Mouse (Mus musculus) mesoderm, embryonic 11.5 days (tissue): ENCODE data around the gene Rhox4a.
"Not testable (repeated sequence)": the region's sequence is repeated elsewhere in the genome, so short reads cannot be mapped to it uniquely, and the experiment has no call there.

Source experiments
- DNase-seq: peaks from one replicate; pipeline ENCODE4 v3.0.0-alpha.2; 2012; ENCODE audit warnings: low read depth, low spot score

Gene Rhox4a

GRCm38 (mm10) chrX:37265038-37265437, at the start of gene Rhox4a:
Gene Rhox4a, plus strand, starts transcription at chrX:37265338.
- not testable (repeated sequence) for DNase-seq

DNA sequence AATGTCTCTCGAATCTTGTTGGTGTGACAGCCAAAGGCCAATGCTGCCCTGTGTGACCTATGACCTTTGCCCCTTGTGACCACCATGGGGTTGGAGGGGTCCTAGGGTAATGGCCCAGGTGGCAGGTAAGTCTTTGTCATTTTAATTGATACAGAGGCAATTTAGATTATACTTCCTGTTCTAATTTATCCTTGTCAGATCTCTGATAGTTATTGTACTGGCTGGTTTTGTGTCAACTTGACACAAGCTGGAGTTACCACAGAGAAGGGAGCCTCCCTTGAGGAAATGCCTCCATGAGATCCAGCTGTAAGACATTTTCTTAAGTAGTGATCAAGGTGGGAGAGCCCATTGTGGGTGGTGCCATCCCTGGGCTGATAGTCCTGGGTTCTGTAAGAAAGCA, 43.0 kb upstream of the Rhox4a start, which contains the start of gene Rhox1:
Rhox1 (minus strand) TSS at position 101 of the 400 bp plus-strand sequence.
- not testable (repeated sequence) for DNase-seq

DNA sequence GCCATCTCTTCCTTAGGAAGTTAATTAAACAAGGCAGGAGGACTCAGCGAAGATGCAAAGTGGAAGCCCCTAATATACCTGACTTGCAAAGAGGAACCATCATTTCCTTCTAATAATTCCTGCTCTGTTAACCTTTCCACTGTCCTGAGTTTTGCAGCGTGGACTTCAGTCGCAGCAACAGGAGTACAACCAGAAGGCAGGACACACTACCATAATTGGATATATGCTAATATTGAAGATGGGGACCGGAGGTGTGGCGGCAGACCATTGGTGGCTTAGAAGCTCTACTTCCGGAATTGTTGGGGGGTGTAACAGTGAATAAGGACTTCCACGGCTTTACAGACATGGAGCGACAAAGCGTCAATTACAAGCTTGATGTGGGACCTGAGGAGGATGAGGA, 20.5 kb upstream of the Rhox4a start, which contains the start of gene Rhox2a:
Rhox2a (plus strand) TSS at position 301 of the 400 bp plus-strand sequence.
- not testable (repeated sequence) for DNase-seq

DNA sequence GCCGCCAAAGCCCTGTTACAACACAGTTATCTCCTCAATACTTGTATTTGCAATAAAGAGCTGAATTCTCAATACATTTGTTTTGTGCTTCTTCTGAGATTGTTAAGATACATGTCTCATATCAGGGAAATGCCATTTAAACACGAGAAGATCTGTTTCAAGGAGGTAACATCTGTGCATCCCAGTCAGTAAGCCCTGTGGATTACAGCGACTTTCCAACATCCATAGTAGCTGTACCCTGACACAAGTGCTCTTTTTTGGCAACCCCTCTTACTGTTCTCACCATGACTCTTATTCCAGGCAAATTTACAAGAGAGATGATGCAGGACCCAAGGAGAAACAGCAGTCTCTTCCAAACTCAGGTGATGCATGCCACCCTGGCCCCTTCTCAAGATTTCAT, 15.5 kb upstream of the Rhox4a start, which contains the start of gene Rhox3a:
Rhox3a (plus strand) TSS at position 301 of the 400 bp plus-strand sequence.
- not testable (repeated sequence) for DNase-seq
